Mouse (Mus musculus): ENCODE measurements around the gene Hirip3. TPM values are rescaled to one million over a fixed set of nuclear protein-coding genes. Genes with fewer than 3 reads are reported as not detected.

Gene Hirip3
- polyA plus RNA-seq, 1 experiment from 2014 or later, result 19.0 TPM

DNA sequence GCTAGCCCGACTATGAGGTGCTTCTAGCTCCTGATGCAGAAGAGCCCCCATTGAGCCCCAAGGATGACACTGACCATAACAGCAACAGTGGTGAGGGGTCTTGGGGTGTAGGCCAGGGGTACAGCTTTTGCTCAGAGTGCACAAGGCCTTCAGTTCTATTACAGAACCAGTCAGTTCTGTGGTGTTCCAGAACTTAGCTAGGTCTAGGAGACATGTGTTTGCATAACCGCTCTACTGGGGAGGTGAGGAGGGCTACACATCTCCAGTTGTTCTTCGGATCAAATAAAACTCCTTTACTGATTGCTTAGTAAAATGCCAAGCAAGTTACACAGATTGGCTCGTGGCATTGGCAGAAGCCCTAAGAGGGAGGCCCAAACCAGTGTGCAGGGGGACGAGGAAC lies 30.2 kb upstream of the Hirip3 start, which contains the start of gene 4930451I11Rik:
Gene 4930451I11Rik, minus strand, starts transcription at position 101 of the 400 bp plus-strand sequence.
- peak within 1 kb of the TSS; percentile 58 for H3K4me2 ChIP-seq
- H3K27me3 ChIP-seq, result peaks cover 2% of the 10 kb centered on the region; the same call in 1 of the 2 replicates
- WGBS, result 62% methylated on average over 5 of the region's 5 CpGs
- no peak within 1 kb of the TSS for H3K27ac ChIP-seq (replicated peaks)
- H3K36me3 ChIP-seq, result peaks cover 27% of the 10 kb centered on the region
- H3K4me3 ChIP-seq, result peak within 1 kb of the TSS; percentile 25
- ATAC-seq (ENCODE audit: low read depth), result 0 out of 2 replicates have a peak, but pooled peaks have one; percentile 10
- H3K9me3 ChIP-seq, result no peaks in the 10 kb centered on the region
- peaks cover 25% of the 10 kb centered on the region for H3K4me1 ChIP-seq (replicated peaks)
- peak within 1 kb of the TSS; percentile 32; the same call in 1 of the 2 replicates for H3K9ac ChIP-seq

DNA sequence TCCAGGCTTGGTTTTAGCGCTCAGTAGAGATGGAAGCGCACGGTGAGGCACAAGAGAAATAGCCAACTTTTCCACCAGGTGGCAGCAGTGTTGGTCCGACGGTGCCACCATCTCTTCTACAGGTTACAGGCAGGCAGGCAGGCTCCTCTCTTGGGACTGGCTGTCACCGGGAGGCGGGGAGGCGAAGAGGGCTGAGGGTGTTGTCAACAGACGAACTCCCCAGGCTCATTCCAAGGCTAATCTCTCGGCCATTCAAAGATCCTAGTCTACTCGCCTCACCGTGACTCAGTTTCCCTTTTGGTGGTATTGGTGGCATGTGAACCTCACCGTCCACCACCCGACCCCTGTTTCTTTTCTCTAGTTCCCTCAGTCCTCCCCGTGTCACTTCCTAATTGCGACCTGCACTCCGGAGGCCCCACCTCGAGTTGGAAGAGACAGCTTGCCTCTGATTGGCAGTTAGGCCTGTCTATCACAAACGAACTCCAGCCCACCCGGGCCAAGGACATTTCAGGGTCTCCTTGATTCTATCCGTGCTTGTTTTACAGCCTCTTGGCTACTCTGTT lies 29.7 kb upstream of the Hirip3 start:
- Histone ChIP-seq H3K27ac (replicated peaks) (no peak overlapping the region), H3K9ac (peak overlapping the region; percentile 32; the same call in 1 of the 2 replicates), H3K36me3 (peaks cover 23% of the 10 kb centered on the region), H3K4me1 (replicated peaks) (peaks cover 20% of the 10 kb centered on the region), H3K4me3 (peak overlapping the region; percentile 25), H3K4me2 (peak overlapping the region; percentile 58), H3K27me3 (peaks cover 2% of the 10 kb centered on the region; the same call in 1 of the 2 replicates), H3K9me3 (no peaks in the 10 kb centered on the region)
- 2% methylated on average over 21 of the region's 21 CpGs for WGBS
- peak; percentile 84 for ATAC-seq (ENCODE audit: low read depth)

DNA sequence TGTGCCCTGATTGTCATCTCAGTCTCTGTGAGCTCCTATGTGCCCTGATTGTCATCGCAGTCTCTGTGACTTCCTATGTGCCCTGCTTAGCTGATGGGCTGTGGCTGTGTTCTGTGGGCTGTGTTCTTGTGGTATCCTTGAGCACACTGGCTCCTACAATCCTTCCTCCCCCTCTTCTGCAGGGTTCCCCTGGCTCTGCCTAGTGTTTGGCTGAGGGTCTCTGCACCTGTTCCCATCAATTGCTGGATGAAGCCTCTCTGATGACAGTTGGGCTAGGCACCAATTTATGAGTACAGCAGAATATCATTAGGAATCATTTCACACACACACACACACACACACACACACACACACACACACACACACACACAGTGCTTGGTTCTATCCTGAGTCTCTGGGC lies 28.5 kb upstream of the Hirip3 start:
- peaks cover 16% of the 10 kb centered on the region for H3K36me3 ChIP-seq
- peaks cover 15% of the 10 kb centered on the region for H3K4me1 ChIP-seq (replicated peaks)
- no peak overlapping the region for H3K4me3 ChIP-seq
- no peak overlapping the region for H3K9ac ChIP-seq
- peaks cover 2% of the 10 kb centered on the region; the same call in 1 of the 2 replicates for H3K27me3 ChIP-seq
- H3K27ac ChIP-seq (replicated peaks), result no peak overlapping the region
- 100% methylated on average over 1 of the region's 1 CpGs for whole genome bisulfite sequencing
- no peak overlapping the region for H3K4me2 ChIP-seq
- no peaks in the 10 kb centered on the region for H3K9me3 ChIP-seq
- no peak for ATAC-seq (ENCODE audit: low read depth)

DNA sequence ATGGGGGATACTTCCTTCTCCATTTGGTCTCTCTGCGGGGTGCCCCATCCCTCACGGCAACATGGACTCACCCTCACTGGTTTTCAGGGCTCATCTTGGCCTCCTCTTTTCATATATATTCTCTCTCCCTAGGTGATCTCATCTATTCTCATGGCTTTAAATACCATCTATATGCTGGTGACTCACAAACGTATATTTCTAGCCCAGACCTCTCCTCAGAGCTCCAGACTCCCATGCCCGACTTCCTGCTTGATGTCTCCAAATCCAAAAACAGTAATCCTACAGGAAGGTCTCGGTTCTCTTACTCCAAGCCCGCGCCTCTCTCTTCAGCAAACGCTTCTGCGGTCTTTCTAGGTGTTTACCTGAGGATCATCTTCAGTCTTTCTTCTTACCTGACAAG lies 18.5 kb upstream of the Hirip3 start:
- H3K27ac ChIP-seq (replicated peaks), result no peak overlapping the region
- no peaks in the 10 kb centered on the region for H3K36me3 ChIP-seq
- WGBS, result 79% methylated on average over 9 of the region's 9 CpGs
- H3K9ac ChIP-seq, result no peak overlapping the region
- no peak for ATAC-seq (ENCODE audit: low read depth)
- H3K9me3 ChIP-seq, result no peaks in the 10 kb centered on the region
- no peak overlapping the region for H3K4me2 ChIP-seq
- H3K4me3 ChIP-seq, result no peak overlapping the region
- H3K27me3 ChIP-seq, result peaks cover 23% of the 10 kb centered on the region
- H3K4me1 ChIP-seq (replicated peaks), result peaks cover 12% of the 10 kb centered on the region

DNA sequence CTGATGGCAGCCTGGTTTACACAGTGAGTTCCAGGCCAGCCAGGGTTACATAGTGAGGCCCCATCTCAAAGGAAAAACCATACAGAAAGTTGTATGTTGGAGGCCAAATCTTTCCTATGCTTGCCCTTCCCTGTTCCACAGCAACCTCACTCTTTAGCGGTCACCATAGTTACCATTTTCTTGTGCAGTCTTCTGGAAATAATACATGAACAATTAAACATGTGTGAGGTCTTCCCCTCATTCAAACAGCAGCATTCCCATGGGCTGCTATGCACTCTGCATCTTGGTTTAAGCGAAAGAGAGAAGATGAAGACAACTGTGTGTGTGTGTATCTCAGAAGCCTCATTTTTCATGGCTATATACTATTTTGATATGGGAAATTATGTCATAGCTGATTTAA lies 16.3 kb upstream of the Hirip3 start:
- H3K27me3 ChIP-seq, result peaks cover 45% of the 10 kb centered on the region
- no peak for ATAC-seq (ENCODE audit: low read depth)
- no peak overlapping the region for H3K4me2 ChIP-seq
- H3K4me1 ChIP-seq (replicated peaks), result peaks cover 24% of the 10 kb centered on the region
- no peaks in the 10 kb centered on the region for H3K9me3 ChIP-seq
- H3K9ac ChIP-seq, result no peak overlapping the region
- no peaks in the 10 kb centered on the region for H3K36me3 ChIP-seq
- H3K4me3 ChIP-seq, result no peak overlapping the region
- H3K27ac ChIP-seq (replicated peaks), result no peak overlapping the region
- 34% methylated on average over 2 of the region's 2 CpGs for WGBS

DNA sequence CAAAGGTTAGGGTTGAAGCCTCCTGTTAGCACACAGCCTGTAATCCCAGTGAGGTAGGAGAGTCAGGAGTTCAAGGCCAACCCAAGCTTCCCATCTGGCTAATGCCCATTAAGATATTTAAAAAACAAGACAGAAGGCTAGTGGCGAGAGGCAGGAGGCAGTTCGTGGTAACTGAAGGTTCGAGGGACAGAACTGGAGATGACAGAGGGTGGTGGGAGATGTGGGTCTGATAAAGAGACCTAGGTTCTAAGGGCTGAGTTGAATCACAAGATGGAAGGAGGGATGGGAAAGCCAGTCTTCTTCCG lies 14.7 kb upstream of the Hirip3 start, which contains the start of gene Doc2a:
Gene Doc2a, plus strand, starts transcription at position 301 of the 305 bp plus-strand sequence.
- Histone ChIP-seq H3K4me2 (peak within 1 kb of the TSS; percentile 98), H3K27ac (replicated peaks) (no peak within 1 kb of the TSS), H3K36me3 (peaks cover 6% of the 10 kb centered on the region), H3K9ac (peak within 1 kb of the TSS; percentile 77), H3K4me3 (peak within 1 kb of the TSS; percentile 54), H3K9me3 (no peaks in the 10 kb centered on the region), H3K4me1 (replicated peaks) (peaks cover 24% of the 10 kb centered on the region), H3K27me3 (peaks cover 52% of the 10 kb centered on the region)
- 19% methylated on average over 4 of the region's 4 CpGs for WGBS
- no peak for ATAC-seq (ENCODE audit: low read depth)

DNA sequence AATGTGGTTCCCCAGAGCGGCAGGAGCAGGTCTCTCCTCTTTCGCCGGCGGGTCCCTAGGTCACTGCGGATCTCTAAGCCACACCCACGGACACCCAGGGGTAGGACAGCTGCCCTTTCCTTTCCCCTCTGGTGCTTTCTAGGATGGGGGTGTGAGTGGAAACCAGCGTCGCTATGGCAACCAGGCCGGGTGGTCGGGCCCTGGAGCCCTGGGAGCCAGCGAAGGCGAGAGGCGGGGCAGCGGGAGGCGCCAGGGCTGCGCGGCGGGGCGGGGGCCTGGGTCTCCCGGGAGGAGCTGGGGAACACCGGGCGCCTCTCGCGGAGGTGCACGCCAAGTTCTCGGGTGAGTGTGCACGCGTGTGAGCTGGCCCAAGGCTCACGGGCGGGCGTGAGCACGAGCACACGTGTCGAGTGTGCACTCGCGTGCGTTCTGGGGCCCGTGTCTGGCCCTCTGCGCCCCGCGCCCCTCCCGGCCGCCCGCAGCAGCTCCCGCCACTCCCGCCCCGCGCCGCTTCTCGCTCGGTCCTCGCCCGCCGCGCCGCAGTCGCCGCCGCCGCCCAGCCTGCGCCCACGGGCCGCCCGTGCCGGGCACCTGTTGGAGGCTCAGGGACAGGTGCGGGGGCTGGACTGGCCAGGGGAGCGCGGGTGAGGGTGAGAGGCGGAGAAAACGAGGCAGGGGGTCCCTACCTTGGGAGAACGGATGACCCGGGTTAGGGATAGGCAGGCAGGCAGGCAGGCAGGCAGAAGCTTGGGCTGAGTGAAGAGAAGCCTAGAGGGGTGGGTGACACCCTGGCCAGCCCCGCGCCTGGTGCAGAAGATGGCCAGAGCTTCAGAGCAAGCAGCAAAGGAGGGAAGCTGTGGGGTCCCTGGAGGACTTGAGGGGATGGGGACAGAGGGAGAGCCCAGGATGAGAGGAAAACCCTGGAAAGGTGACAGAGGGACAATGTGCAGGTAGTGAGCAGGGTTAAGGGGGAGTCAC lies 14.1 kb upstream of the Hirip3 start:
- H3K4me1 ChIP-seq (replicated peaks), result peaks cover 24% of the 10 kb centered on the region
- H3K27ac ChIP-seq (replicated peaks), result no peak overlapping the region
- peaks cover 52% of the 10 kb centered on the region for H3K27me3 ChIP-seq
- peak overlapping the region; percentile 98 for H3K4me2 ChIP-seq
- peak overlapping the region; percentile 54 for H3K4me3 ChIP-seq
- H3K36me3 ChIP-seq, result peaks cover 12% of the 10 kb centered on the region
- ATAC-seq (ENCODE audit: low read depth), result peak; percentile 40
- no peaks in the 10 kb centered on the region for H3K9me3 ChIP-seq
- peak overlapping the region; percentile 77 for H3K9ac ChIP-seq
- whole genome bisulfite sequencing, result under 1% methylated on average over 53 of the region's 74 CpGs

DNA sequence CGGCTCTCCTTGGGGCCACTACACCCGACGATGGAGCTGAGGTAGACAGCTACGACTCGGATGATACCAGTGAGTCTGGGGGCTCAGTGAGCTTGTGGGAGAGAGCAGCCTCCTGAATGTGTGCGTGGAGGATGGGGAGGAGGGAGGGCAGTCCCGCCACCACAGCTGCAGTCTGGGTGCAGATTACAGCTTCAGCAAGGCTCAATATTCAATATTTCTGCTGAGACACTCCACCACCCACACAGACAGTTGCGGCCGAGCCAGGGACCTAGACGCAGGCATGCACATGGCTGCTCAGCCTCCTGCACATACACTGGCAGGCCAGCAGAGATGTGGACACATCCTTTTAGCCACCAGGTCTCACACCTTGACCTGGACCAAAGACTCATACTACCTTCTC lies 13.0 kb upstream of the Hirip3 start:
- ATAC-seq (ENCODE audit: low read depth), result peak; percentile 24; the same call in 1 of the 2 replicates
- Histone ChIP-seq H3K27ac (replicated peaks) (no peak overlapping the region), H3K9me3 (no peaks in the 10 kb centered on the region), H3K4me1 (replicated peaks) (peaks cover 24% of the 10 kb centered on the region), H3K9ac (peak overlapping the region; percentile 77), H3K27me3 (peaks cover 46% of the 10 kb centered on the region), H3K4me3 (peak overlapping the region; percentile 54), H3K36me3 (peaks cover 23% of the 10 kb centered on the region), H3K4me2 (peak overlapping the region; percentile 98)
- WGBS, result 20% methylated on average over 10 of the region's 10 CpGs

DNA sequence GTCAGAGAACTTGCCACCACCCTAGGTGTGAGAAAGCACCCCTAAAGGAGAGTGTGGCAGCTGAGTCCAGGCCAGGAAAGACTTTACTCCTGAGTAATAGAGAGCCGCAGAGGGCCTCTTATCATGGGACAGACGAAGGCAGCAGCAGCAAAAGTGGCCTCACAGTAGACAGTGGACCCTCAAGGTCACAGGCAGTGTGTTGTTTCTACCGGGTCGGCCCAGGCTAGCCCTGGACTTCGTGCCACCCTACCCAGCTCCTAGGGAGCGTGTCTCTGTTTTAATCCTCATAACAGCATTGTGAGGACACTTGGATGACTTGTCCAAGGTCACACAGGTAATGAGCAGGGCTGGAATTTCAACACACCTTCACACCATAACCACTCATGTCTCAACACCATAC lies 11.6 kb upstream of the Hirip3 start:
- Histone ChIP-seq H3K4me1 (replicated peaks) (peaks cover 24% of the 10 kb centered on the region), H3K9me3 (no peaks in the 10 kb centered on the region), H3K4me3 (no peak overlapping the region), H3K27ac (replicated peaks) (no peak overlapping the region), H3K4me2 (no peak overlapping the region), H3K36me3 (peaks cover 37% of the 10 kb centered on the region), H3K9ac (no peak overlapping the region), H3K27me3 (peaks cover 46% of the 10 kb centered on the region)
- ATAC-seq (ENCODE audit: low read depth), result no peak
- WGBS, result 88% methylated on average over 6 of the region's 6 CpGs

DNA sequence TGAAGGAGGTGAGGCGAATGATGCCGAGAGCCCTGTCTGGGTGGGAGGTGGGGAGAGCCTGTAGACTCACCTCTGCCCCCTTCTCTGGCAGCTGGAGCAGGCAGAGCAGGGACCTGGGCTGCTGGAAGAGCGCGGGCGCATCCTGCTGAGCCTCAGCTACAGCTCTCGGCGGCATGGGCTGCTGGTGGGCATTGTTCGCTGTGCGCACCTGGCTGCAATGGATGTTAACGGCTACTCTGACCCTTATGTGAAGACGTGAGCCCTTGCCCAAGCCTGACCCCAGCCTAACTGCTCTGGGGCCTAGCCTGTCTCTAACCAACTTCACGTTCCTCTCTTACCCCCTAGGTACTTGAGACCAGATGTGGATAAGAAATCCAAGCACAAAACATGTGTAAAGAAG lies 10.6 kb upstream of the Hirip3 start:
- H3K4me3 ChIP-seq, result no peak overlapping the region
- H3K27me3 ChIP-seq, result peaks cover 40% of the 10 kb centered on the region
- no peak overlapping the region for H3K27ac ChIP-seq (replicated peaks)
- H3K9me3 ChIP-seq, result no peaks in the 10 kb centered on the region
- peaks cover 24% of the 10 kb centered on the region for H3K4me1 ChIP-seq (replicated peaks)
- WGBS, result 40% methylated on average over 12 of the region's 12 CpGs
- no peak overlapping the region for H3K9ac ChIP-seq
- peaks cover 47% of the 10 kb centered on the region for H3K36me3 ChIP-seq
- ATAC-seq (ENCODE audit: low read depth), result no peak
- no peak overlapping the region for H3K4me2 ChIP-seq

DNA sequence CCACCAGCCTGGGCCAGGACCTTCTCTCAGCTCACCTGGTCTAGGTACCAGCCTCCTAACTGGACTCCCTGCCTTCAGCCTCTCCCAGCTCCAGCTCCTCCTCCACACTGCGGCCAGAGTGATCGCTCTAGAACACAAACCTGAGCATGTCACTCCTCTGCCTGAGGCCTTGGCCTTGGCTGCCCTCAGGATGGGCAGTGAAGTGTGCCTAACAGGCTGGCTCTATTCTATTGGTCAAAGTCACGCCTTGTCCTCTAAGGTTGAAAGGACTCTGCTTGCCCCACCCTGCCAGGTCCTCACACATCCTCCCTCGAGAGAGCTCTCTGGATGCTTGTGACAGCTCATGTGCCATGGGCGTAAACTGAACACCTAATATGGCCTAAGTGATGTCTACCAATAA lies 8.3 kb upstream of the Hirip3 start:
- Histone ChIP-seq H3K36me3 (peaks cover 65% of the 10 kb centered on the region), H3K9ac (no peak overlapping the region), H3K4me1 (replicated peaks) (peaks cover 10% of the 10 kb centered on the region), H3K4me2 (no peak overlapping the region), H3K4me3 (no peak overlapping the region), H3K27me3 (peaks cover 28% of the 10 kb centered on the region), H3K27ac (replicated peaks) (no peak overlapping the region), H3K9me3 (no peaks in the 10 kb centered on the region)
- ATAC-seq (ENCODE audit: low read depth), result no peak
- WGBS, result 87% methylated on average over 5 of the region's 5 CpGs

DNA sequence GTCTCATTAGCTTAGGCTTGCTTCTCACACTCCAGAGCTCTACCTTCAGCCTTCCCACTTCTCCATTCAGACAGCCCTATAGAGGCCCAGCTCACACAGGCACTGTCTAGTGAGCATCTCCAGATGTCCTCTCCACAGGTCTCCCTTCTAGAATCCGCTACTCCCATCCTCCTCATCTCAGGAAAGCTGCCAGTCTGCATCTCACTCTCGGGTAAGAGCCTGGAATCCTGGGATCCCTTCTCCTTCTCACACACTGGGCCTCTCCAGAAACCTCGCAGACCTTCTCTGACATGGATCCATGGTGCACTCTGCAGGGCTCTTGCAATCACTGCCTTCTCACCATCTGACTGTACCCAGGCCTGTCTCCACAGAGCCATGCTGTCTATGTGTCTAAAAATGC lies 6.1 kb upstream of the Hirip3 start:
- Histone ChIP-seq H3K27me3 (peaks cover 6% of the 10 kb centered on the region; the same call in 1 of the 2 replicates), H3K4me3 (no peak overlapping the region), H3K27ac (replicated peaks) (no peak overlapping the region), H3K9ac (0 out of 2 replicates have a peak overlapping the region, but pooled peaks have one; percentile 12), H3K36me3 (peaks cover 80% of the 10 kb centered on the region), H3K9me3 (no peaks in the 10 kb centered on the region), H3K4me1 (replicated peaks) (peaks cover 2% of the 10 kb centered on the region), H3K4me2 (no peak overlapping the region)
- 93% methylated on average over 3 of the region's 3 CpGs for WGBS
- ATAC-seq (ENCODE audit: low read depth), result no peak
